Mouse (Mus musculus) right cerebral cortex, postnatal 4 days (tissue): ENCODE measurements around the gene Jarid2.

Experiments used
- DNase-seq: peaks from one replicate; pipeline ENCODE4 v3.0.0-alpha.2; 2022

Jarid2 gene

GRCm38 (mm10) chr13:44921721-44922120 is 192.4 kb downstream of the Jarid2 start:
- no peak for DNase-seq

GRCm38 (mm10) chr13:44924042-44924441 is 194.8 kb downstream of the Jarid2 start:
- no peak for DNase-seq

- DNase-seq: no peak
Measured at GRCm38 (mm10) chr13:44925173-44925572, 195.9 kb downstream of the Jarid2 start.

- no peak for DNase-seq
Measured at GRCm38 (mm10) chr13:44926311-44926710, 197.0 kb downstream of the Jarid2 start.

GRCm38 (mm10) chr13:44932307-44933264 is 203.3 kb downstream of the Jarid2 start:
- no peak for DNase-seq

- no peak for DNase-seq
Measured at GRCm38 (mm10) chr13:44933575-44933974, 204.3 kb downstream of the Jarid2 start.

- DNase-seq: no peak
Measured at GRCm38 (mm10) chr13:44937681-44938080, 208.4 kb downstream of the Jarid2 start.

GRCm38 (mm10) chr13:44939326-44940035 is 210.2 kb downstream of the Jarid2 start:
- no peak for DNase-seq

GRCm38 (mm10) chr13:44943618-44944017 is 214.3 kb downstream of the Jarid2 start:
- peak; percentile 14 for DNase-seq

GRCm38 (mm10) chr13:44946880-44947635 is 217.8 kb downstream of the Jarid2 start:
- peak; percentile 22 for DNase-seq

- no peak for DNase-seq
Measured at GRCm38 (mm10) chr13:44948320-44949250, 219.3 kb downstream of the Jarid2 start.

GRCm38 (mm10) chr13:44952393-44953086 is 223.3 kb downstream of the Jarid2 start:
- no peak for DNase-seq

- no peak for DNase-seq
Measured at GRCm38 (mm10) chr13:44953546-44954231, 224.4 kb downstream of the Jarid2 start.

- DNase-seq: no peak
Measured at GRCm38 (mm10) chr13:44954232-44954568, 224.9 kb downstream of the Jarid2 start.

- DNase-seq: no peak
Measured at GRCm38 (mm10) chr13:44955781-44956180, 226.5 kb downstream of the Jarid2 start.

- DNase-seq: no peak
Measured at GRCm38 (mm10) chr13:44957049-44957448, 227.8 kb downstream of the Jarid2 start.

- no peak for DNase-seq
Measured at GRCm38 (mm10) chr13:44960542-44961291, 231.4 kb downstream of the Jarid2 start.
